Mouse (Mus musculus): ENCODE measurements around the gene Trim14. TPM values are rescaled to one million over a fixed set of nuclear protein-coding genes. Genes with fewer than 3 reads are reported as not detected.

The Trim14 gene
- total and polyA plus RNA-seq, 3 experiments: 18.2 to 25.9 (median 18.7) TPM

DNA sequence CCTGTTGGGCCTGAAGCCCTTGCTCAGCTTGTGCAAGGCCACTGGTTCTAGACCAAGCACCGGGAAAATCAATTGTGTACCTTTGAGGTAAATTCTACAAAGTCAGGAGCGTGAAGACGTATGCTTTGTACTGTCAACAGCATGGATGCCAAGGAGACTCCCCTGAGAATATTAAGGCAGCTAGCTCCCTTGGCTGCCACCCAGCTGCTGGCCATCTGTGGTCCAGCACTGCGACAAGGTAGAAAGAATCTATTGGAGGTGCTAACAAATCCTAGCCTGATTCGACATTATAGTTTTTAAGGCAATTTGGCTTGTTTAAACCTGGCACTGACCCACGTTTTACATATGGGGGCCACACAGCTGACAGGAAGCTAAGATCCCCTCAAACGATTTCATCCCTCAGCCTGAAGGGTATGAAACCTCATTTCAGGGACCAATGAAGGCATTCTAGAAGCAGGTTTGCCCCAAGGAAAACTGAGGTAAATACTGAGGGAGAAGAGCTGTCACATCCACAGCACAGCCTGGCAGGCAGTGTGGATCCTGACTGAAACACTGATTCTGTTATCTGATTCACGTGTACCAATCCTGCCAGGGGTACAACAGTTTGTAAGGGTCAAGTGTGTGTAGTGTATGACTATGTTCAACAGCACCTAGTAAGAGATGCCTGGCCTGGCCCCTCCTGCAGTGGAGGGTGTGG lies 30.4 kb downstream of the Trim14 start:
- no peak for ATAC-seq (ENCODE audit: extremely low read depth, insufficient number of reproducible peaks, low FRiP score, poor library complexity, severe bottlenecking)
- TF ChIP-seq TAL1 (conservative IDR thresholded peaks at IDR 0.05; ENCODE audit: low read depth, low read length): no peak
- TF ChIP-seq POLR2AphosphoS5 (IDR thresholded peaks at IDR 0.05; ENCODE audit: insufficient replicate concordance, low read depth, low read length): no peak
- TF ChIP-seq GATA1 (IDR thresholded peaks at IDR 0.05; ENCODE audit: borderline replicate concordance, low read length): no peak
- TF ChIP-seq GATA2 (IDR thresholded peaks at IDR 0.05; ENCODE audit: borderline replicate concordance, low read depth, low read length): no peak
- no peak for TF ChIP-seq CTCF (IDR thresholded peaks at IDR 0.05; ENCODE audit: low read depth, low read length)
- Histone ChIP-seq H3K36me3 (replicated peaks) (peaks cover 71% of the 10 kb centered on the region), H3K4me1 (ENCODE audit: insufficient read depth, low read depth, low read length) (peaks cover 73% of the 10 kb centered on the region), H3K9me3 (replicated peaks) (no peaks in the 10 kb centered on the region), H3K27me3 (ENCODE audit: insufficient read depth, low read length) (no peaks in the 10 kb centered on the region), H3K4me3 (ENCODE audit: low read depth, low read length) (no peak overlapping the region)
- no peak for DNase-seq (ENCODE audit: low spot score)

DNA sequence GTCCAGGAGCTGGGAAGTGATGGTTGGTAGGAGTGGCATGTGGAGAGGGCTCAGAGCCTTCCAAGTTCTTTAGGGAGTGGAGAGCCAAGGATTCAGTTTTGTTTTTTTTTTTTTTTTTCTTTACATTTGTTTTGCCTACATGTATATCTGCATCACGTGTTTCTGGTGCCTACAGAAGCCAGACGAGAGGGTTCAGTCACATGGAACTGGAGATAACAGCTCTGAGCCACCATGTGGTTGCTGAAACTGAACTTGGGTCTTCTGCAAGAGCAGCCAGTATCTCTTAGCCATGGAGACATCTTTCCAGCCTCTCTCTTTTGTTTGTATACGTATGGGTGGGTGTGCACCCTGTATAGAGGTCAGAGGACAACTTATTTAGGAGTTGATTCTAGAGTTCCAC lies 32.1 kb downstream of the Trim14 start:
- TF ChIP-seq GATA1 (IDR thresholded peaks at IDR 0.05; ENCODE audit: borderline replicate concordance, low read length) (no peak), POLR2AphosphoS5 (IDR thresholded peaks at IDR 0.05; ENCODE audit: insufficient replicate concordance, low read depth, low read length) (no peak), TAL1 (conservative IDR thresholded peaks at IDR 0.05; ENCODE audit: low read depth, low read length) (peak; percentile 56), GATA2 (IDR thresholded peaks at IDR 0.05; ENCODE audit: borderline replicate concordance, low read depth, low read length) (no peak), CTCF (IDR thresholded peaks at IDR 0.05; ENCODE audit: low read depth, low read length) (no peak)
- H3K4me1 ChIP-seq (ENCODE audit: insufficient read depth, low read depth, low read length): peaks cover 75% of the 10 kb centered on the region
- H3K9me3 ChIP-seq (replicated peaks): no peaks in the 10 kb centered on the region
- H3K4me3 ChIP-seq (ENCODE audit: low read depth, low read length): peak overlapping the region; percentile 27; the same call in 1 of the 2 replicates
- H3K36me3 ChIP-seq (replicated peaks): peaks cover 80% of the 10 kb centered on the region
- DNase-seq (ENCODE audit: low spot score): peak; percentile 47
- H3K27me3 ChIP-seq (ENCODE audit: insufficient read depth, low read length): no peaks in the 10 kb centered on the region
- ATAC-seq (ENCODE audit: extremely low read depth, insufficient number of reproducible peaks, low FRiP score, poor library complexity, severe bottlenecking): peak; percentile 71

DNA sequence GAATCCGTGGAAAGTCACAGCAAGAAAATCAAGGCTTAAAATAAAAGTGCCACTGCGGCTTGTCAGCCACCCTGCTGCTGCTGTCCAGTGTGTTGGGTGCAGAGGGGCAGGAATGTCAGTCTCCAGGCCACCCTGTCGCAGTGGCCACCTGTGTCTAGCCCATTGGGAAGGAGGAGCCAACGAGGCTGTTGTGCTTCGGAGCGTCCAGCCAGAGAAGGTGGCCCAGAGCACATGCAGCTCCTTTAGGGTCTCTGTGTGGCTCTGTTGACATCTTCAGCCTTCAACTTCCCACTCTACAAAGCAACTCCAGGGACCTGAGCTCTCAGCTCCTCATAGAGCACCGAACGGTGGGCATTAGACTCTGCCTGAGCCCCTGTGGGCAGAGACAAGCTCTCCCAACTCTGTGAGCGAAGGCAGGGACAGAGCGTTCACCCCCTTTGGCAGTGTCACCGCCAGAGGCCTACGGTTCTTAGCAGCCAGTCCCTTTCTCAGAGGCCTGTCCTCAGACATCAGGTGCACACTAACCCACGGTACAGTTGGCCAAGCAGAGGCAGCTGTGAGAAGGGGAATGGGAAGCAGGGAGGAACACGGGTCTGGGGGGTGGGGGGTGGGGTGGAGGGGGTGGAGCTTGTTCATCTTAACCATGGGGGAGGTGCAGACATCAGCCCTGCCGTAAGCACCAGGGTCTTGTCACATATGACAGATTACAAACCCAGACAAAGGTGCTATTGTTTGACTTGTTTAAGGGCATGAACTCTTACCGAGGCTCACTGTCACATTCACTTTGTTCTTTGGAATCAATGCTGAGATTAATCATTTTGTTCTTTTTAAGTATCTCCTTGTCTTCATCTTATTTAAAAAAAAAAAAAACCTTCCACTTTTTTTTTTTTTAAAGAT lies 33.1 kb downstream of the Trim14 start:
- H3K27me3 ChIP-seq (ENCODE audit: insufficient read depth, low read length): no peaks in the 10 kb centered on the region
- no peaks in the 10 kb centered on the region for H3K9me3 ChIP-seq (replicated peaks)
- ATAC-seq (ENCODE audit: extremely low read depth, insufficient number of reproducible peaks, low FRiP score, poor library complexity, severe bottlenecking) (no peak), DNase-seq (ENCODE audit: low spot score) (no peak)
- TF ChIP-seq POLR2AphosphoS5 (IDR thresholded peaks at IDR 0.05; ENCODE audit: insufficient replicate concordance, low read depth, low read length): no peak
- no peak for TF ChIP-seq TAL1 (conservative IDR thresholded peaks at IDR 0.05; ENCODE audit: low read depth, low read length)
- no peak for TF ChIP-seq CTCF (IDR thresholded peaks at IDR 0.05; ENCODE audit: low read depth, low read length)
- no peak for TF ChIP-seq GATA2 (IDR thresholded peaks at IDR 0.05; ENCODE audit: borderline replicate concordance, low read depth, low read length)
- TF ChIP-seq GATA1 (IDR thresholded peaks at IDR 0.05; ENCODE audit: borderline replicate concordance, low read length): no peak
- peaks cover 79% of the 10 kb centered on the region for H3K4me1 ChIP-seq (ENCODE audit: insufficient read depth, low read depth, low read length)
- H3K36me3 ChIP-seq (replicated peaks): peaks cover 88% of the 10 kb centered on the region
- no peak overlapping the region; the same call in 1 of the 2 replicates for H3K4me3 ChIP-seq (ENCODE audit: low read depth, low read length)

DNA sequence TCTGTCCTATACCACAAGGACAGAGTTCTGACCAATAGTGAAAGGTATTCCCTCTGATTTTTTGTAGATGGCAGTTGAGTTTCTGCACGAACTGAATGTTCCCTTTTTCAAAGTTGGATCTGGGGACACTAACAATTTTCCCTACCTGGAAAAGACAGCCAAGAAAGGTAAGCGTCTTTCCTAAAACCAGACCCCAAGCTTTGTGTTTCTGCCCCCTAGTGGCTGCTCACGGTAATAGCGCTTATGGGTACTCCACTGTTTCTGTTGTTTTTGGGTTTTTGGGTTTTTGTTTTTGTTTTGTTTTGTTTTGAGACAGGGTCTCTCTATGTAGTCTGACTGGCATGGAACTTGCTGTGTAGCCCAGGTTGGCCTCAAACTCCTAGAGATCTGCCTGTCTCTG lies 37.0 kb downstream of the Trim14 start:
- Histone ChIP-seq H3K36me3 (replicated peaks) (peaks cover 96% of the 10 kb centered on the region), H3K9me3 (replicated peaks) (no peaks in the 10 kb centered on the region), H3K27me3 (ENCODE audit: insufficient read depth, low read length) (no peaks in the 10 kb centered on the region), H3K4me3 (ENCODE audit: low read depth, low read length) (no peak overlapping the region), H3K4me1 (ENCODE audit: insufficient read depth, low read depth, low read length) (peaks cover 48% of the 10 kb centered on the region)
- TF ChIP-seq GATA1 (IDR thresholded peaks at IDR 0.05; ENCODE audit: borderline replicate concordance, low read length) (no peak), TAL1 (conservative IDR thresholded peaks at IDR 0.05; ENCODE audit: low read depth, low read length) (no peak), CTCF (IDR thresholded peaks at IDR 0.05; ENCODE audit: low read depth, low read length) (peak; percentile 71; the same call in 1 of the 2 replicates), GATA2 (IDR thresholded peaks at IDR 0.05; ENCODE audit: borderline replicate concordance, low read depth, low read length) (no peak)
- DNase-seq (ENCODE audit: low spot score) (no peak), ATAC-seq (ENCODE audit: extremely low read depth, insufficient number of reproducible peaks, low FRiP score, poor library complexity, severe bottlenecking) (no peak)

DNA sequence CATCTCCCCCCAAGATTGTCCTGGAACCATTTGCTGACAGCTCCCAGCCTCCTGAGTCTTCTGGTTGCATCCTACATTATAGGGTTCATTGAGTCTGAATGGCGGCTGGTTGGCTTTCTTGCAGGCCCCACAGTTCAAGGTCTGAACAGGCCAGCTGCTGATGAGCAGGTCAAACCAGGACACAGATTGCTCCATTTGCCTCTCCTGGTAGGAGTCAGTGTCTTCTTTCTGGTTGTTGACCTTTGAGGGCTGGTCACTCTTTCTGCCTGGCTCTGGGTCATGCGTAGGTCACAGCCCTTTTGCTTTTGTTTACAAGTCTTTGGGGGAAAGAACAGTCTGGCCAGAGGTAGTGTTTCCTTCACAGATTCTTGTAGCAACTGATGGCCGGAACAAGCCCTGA lies 37.4 kb downstream of the Trim14 start:
- no peaks in the 10 kb centered on the region for H3K27me3 ChIP-seq (ENCODE audit: insufficient read depth, low read length)
- no peak for ATAC-seq (ENCODE audit: extremely low read depth, insufficient number of reproducible peaks, low FRiP score, poor library complexity, severe bottlenecking)
- TF ChIP-seq TAL1 (conservative IDR thresholded peaks at IDR 0.05; ENCODE audit: low read depth, low read length) (no peak), GATA2 (IDR thresholded peaks at IDR 0.05; ENCODE audit: borderline replicate concordance, low read depth, low read length) (no peak), POLR2AphosphoS5 (IDR thresholded peaks at IDR 0.05; ENCODE audit: insufficient replicate concordance, low read depth, low read length) (no peak)
- H3K4me1 ChIP-seq (ENCODE audit: insufficient read depth, low read depth, low read length): peaks cover 44% of the 10 kb centered on the region
- H3K36me3 ChIP-seq (replicated peaks): peaks cover 96% of the 10 kb centered on the region
- no peak for DNase-seq (ENCODE audit: low spot score)
- no peaks in the 10 kb centered on the region for H3K9me3 ChIP-seq (replicated peaks)
- no peak overlapping the region for H3K4me3 ChIP-seq (ENCODE audit: low read depth, low read length)

DNA sequence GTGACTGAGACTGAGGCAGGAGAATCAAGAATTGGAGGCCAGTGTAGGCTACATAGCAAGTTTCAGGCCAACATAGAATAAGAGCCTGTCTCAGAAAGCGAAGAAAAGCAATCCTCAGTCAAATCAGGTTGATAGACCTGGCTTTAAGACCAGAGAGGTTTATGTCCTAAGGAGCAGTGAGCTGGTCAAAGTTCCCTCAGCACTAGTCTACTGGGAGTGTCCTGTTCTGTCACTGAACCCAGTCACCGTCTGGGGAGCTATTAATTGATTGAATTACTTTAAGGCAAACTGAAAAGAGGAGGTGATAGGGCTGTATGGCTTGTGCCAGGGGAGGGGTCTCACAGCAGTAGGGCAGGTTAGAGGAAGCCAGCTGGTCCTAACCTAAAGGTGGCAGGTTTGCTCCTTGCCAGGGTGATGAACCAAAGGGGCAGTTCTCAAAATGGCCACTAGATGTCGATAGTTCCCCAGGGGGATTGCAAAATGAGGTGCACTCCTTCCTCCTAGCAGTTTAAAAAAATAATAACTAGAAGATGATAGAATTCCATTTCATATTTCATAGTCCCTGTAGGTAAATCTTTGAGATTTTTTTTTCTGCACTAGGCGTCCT lies 38.6 kb downstream of the Trim14 start:
- peaks cover 97% of the 10 kb centered on the region for H3K36me3 ChIP-seq (replicated peaks)
- H3K4me1 ChIP-seq (ENCODE audit: insufficient read depth, low read depth, low read length): peaks cover 33% of the 10 kb centered on the region
- no peaks in the 10 kb centered on the region for H3K27me3 ChIP-seq (ENCODE audit: insufficient read depth, low read length)
- no peak overlapping the region for H3K4me3 ChIP-seq (ENCODE audit: low read depth, low read length)
- peak; percentile 41 for DNase-seq (ENCODE audit: low spot score)
- TF ChIP-seq TAL1 (conservative IDR thresholded peaks at IDR 0.05; ENCODE audit: low read depth, low read length): no peak
- peak; percentile 100 for TF ChIP-seq CTCF (IDR thresholded peaks at IDR 0.05; ENCODE audit: low read depth, low read length)
- ATAC-seq (ENCODE audit: extremely low read depth, insufficient number of reproducible peaks, low FRiP score, poor library complexity, severe bottlenecking): no peak
- H3K9me3 ChIP-seq (replicated peaks): no peaks in the 10 kb centered on the region
